Comparison of ENCODE assay signal across 23 mouse cellular contexts in the genomic region with DNA sequence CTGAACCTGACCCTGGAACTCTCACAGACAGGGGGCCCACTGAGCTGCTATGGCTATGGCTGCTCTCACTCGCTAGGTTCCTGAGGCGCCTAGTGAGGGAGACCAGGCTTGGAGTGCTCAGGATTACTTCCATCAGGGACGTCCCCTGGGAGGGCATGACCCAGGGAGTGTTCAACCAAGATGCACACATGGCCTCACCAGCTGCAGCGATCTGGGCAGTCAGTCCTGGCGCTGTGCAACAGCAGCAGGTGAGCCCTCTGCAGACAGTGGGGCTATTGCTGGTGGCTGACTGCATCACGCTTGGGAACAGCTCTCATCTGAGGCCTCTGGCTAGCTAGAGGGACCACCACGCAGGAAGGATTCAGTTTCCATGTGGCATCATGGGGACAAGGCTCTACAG.
A peak's percentile ranks its signal among the peaks of the same experiment; 100 is the strongest.
DNase-seq lines count a peak whose midpoint lies in the region; ATAC-seq lines count a peak whose summit lies in the region.
"Had no signal": no experiment of that assay in that cellular context is flagged by ENCODE, and none has a peak within 500 bp of the region (broad histone marks: within the 10 kb centered on the region; RNA-seq: fewer than 3 reads in every experiment).

No protein-coding gene starts in this region.

- peaks cover 40% of the 10 kb centered on the region for H3K4me1 ChIP-seq in heart, embryonic 15.5 days (replicated peaks)
- peaks cover 15% of the 10 kb centered on the region for H3K4me1 ChIP-seq in heart, embryonic 11.5 days (ENCODE audit: control insufficient read depth, insufficient read depth, low read length)
- H3K4me1 ChIP-seq in megakaryocyte, embryonic 14.5 days, result peaks cover 4% of the 10 kb centered on the region; the same call in 1 of the 2 replicates
- H3K4me1 ChIP-seq: hindbrain, embryonic 12.5 days; hindbrain, embryonic 15.5 days had no signal

- H3K36me3 ChIP-seq in heart, embryonic 15.5 days, result no peaks in the 10 kb centered on the region
- no peaks in the 10 kb centered on the region for H3K36me3 ChIP-seq in heart, embryonic 11.5 days (ENCODE audit: control insufficient read depth, insufficient read depth, low read length)
- H3K36me3 ChIP-seq in megakaryocyte, embryonic 14.5 days (replicated peaks; ENCODE audit: low read length), result peaks cover 34% of the 10 kb centered on the region
- H3K36me3 ChIP-seq: embryonic facial prominence, embryonic 12.5 days; forebrain, embryonic 10.5 days; G1E; heart, embryonic 13.5 days; hindbrain, embryonic 12.5 days; hindbrain, embryonic 15.5 days had no signal

- DNase-seq in adrenal gland, postnatal 10 days, result peak; percentile 29
- no peak for DNase-seq in adrenal gland, postnatal 4 days (ENCODE audit: low spot score in 2 of 2)
- DNase-seq: adrenal gland, adult 2 months; adrenal gland, postnatal 25 days; cerebellum, adult 18-20 months; cerebellum, adult 9-10 months; cerebellum, postnatal 14 days; gastrocnemius, postnatal 25 days; heart, adult 18-20 months had no signal

- H3K4me3 ChIP-seq in heart, embryonic 15.5 days, result no peak overlapping the region
- no peak overlapping the region for H3K4me3 ChIP-seq in heart, embryonic 11.5 days (ENCODE audit: low read depth, low read length)
- H3K4me3 ChIP-seq in megakaryocyte, embryonic 14.5 days (replicated peaks), result peak overlapping the region; percentile 11
- H3K4me3 ChIP-seq: embryonic facial prominence, embryonic 12.5 days; forebrain, embryonic 10.5 days; forebrain, embryonic 13.5 days; heart, embryonic 13.5 days; hindbrain, embryonic 12.5 days; hindbrain, embryonic 15.5 days had no signal

- H3K27ac ChIP-seq in heart, embryonic 15.5 days, result 0 out of 2 replicates have a peak overlapping the region, but pooled peaks have one; percentile 32
- no peak overlapping the region for H3K27ac ChIP-seq in heart, embryonic 11.5 days (ENCODE audit: low read depth, low read length)
- H3K27ac ChIP-seq: embryonic facial prominence, embryonic 12.5 days; forebrain, embryonic 10.5 days; forebrain, embryonic 13.5 days; heart, embryonic 13.5 days; hindbrain, embryonic 12.5 days; hindbrain, embryonic 15.5 days had no signal

- no peak overlapping the region for H3K9ac ChIP-seq in heart, embryonic 15.5 days
- no peak overlapping the region for H3K9ac ChIP-seq in heart, embryonic 11.5 days (ENCODE audit: low read depth, low read length)
- H3K9ac ChIP-seq: embryonic facial prominence, embryonic 12.5 days; forebrain, embryonic 13.5 days; heart, embryonic 13.5 days; hindbrain, embryonic 12.5 days; hindbrain, embryonic 15.5 days had no signal

- H3K9me3 ChIP-seq in heart, embryonic 15.5 days (replicated peaks), result no peaks in the 10 kb centered on the region
- no peaks in the 10 kb centered on the region for H3K9me3 ChIP-seq in heart, embryonic 11.5 days (replicated peaks; ENCODE audit: control insufficient read depth, low read length)
- no peaks in the 10 kb centered on the region for H3K9me3 ChIP-seq in megakaryocyte, embryonic 14.5 days
- H3K9me3 ChIP-seq: embryonic facial prominence, embryonic 12.5 days; forebrain, embryonic 10.5 days; forebrain, embryonic 13.5 days; heart, embryonic 13.5 days; hindbrain, embryonic 12.5 days; hindbrain, embryonic 15.5 days had no signal

- no peak overlapping the region for H3K4me2 ChIP-seq in heart, embryonic 15.5 days
- no peak overlapping the region for H3K4me2 ChIP-seq in heart, embryonic 11.5 days
- H3K4me2 ChIP-seq: embryonic facial prominence, embryonic 12.5 days; forebrain, embryonic 13.5 days; heart, embryonic 13.5 days; hindbrain, embryonic 12.5 days; hindbrain, embryonic 15.5 days had no signal

- WGBS in heart, embryonic 15.5 days, result 75% methylated on average over 7 of the region's 7 CpGs
- 69% methylated on average over 7 of the region's 7 CpGs for WGBS in heart, embryonic 11.5 days (ENCODE audit: insufficient replicate concordance)

- no peak for ATAC-seq in heart, embryonic 15.5 days (replicated peaks; ENCODE audit: insufficient number of reproducible peaks, insufficient read depth, low FRiP score, low read depth)
- ATAC-seq in heart, embryonic 11.5 days (replicated peaks; ENCODE audit: insufficient number of reproducible peaks, low FRiP score, low TSS enrichment), result no peak
- ATAC-seq in megakaryocyte, adult 5-6 weeks (ENCODE audit: poor library complexity, severe bottlenecking), result no peak
- ATAC-seq in CD4-positive, CD25-positive, alpha-beta regulatory T cell, adult 4 months, result no peak
- ATAC-seq: forebrain, embryonic 13.5 days; forebrain, embryonic 16.5 days had no signal

- no peaks in the 10 kb centered on the region for H3K27me3 ChIP-seq in heart, embryonic 15.5 days
- no peaks in the 10 kb centered on the region for H3K27me3 ChIP-seq in heart, embryonic 11.5 days (ENCODE audit: control insufficient read depth, insufficient read depth, low read length)
- H3K27me3 ChIP-seq in megakaryocyte, embryonic 14.5 days (replicated peaks), result peaks cover 6% of the 10 kb centered on the region
- H3K27me3 ChIP-seq: CH12.LX; embryonic facial prominence, embryonic 12.5 days; forebrain, embryonic 13.5 days; heart, embryonic 13.5 days; hindbrain, embryonic 12.5 days; hindbrain, embryonic 15.5 days had no signal
